In the genomic region with DNA sequence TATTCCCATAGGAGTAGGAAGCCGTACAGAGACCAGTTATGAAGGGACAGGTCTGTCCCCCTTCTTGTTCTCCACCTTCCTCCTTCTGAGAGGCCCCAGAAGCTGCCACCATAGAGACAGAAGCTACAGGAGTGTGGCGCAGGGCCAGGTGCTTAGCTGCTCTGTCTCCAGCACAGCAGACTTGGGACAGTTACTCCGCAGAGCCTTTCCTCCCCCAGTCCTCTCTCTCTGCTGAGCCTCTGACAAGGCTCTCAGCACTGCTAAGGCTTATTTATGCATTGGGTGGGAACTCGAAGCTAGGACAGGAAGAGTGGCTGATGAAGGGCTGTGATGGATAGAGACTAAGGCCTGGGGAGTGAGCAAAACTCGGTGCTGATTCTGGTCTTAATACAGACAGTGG, we compare ENCODE assay signal across 14 mouse cellular contexts. TPM values are rescaled to one million over a fixed set of nuclear protein-coding genes. Genes with fewer than 3 reads are reported as not detected.
A peak's percentile ranks its signal among the peaks of the same experiment; 100 is the strongest.
DNase-seq lines count a peak whose midpoint lies in the region; ATAC-seq and TF ChIP-seq lines count a peak whose summit lies in the region.
"Had no signal": no experiment of that assay in that cellular context is flagged by ENCODE, and none has a peak within 500 bp of the region (broad histone marks: within the 10 kb centered on the region; RNA-seq: fewer than 3 reads in every experiment).

No protein-coding gene starts in this region.

- no peak overlapping the region for H3K4me2 ChIP-seq in heart, embryonic 15.5 days
- H3K4me2 ChIP-seq: midbrain, embryonic 11.5 days; neural tube, embryonic 12.5 days had no signal

- peak; percentile 30 for DNase-seq in cerebellum, adult 11 months
- no peak for DNase-seq in cerebellum, postnatal 4 days (ENCODE audit: low spot score in 2 of 2)
- no peak for DNase-seq in heart, adult 8-10 months (ENCODE audit: low spot score)
- DNase-seq in layer of hippocampus, adult 2 months (ENCODE audit: low spot score in 2 of 2), result no peak
- no peak for DNase-seq in layer of hippocampus, postnatal 36 days
- peak; percentile 59 to 64 for DNase-seq in cerebellum, postnatal 36 days
- DNase-seq in spleen, postnatal 14 days (ENCODE audit: low spot score in 2 of 2), result no peak
- DNase-seq: liver, postnatal 0 days had no signal

- no peaks in the 10 kb centered on the region for H3K36me3 ChIP-seq in heart, embryonic 15.5 days
- H3K36me3 ChIP-seq: neural tube, embryonic 12.5 days had no signal

- H3K27me3 ChIP-seq in heart, embryonic 15.5 days, result no peaks in the 10 kb centered on the region

- ATAC-seq in heart, embryonic 15.5 days (replicated peaks; ENCODE audit: insufficient number of reproducible peaks, insufficient read depth, low FRiP score, low read depth), result no peak
- ATAC-seq: forebrain, embryonic 16.5 days; intestine, embryonic 16.5 days; liver, postnatal 0 days had no signal

- H3K27ac ChIP-seq in heart, embryonic 15.5 days, result peak overlapping the region; percentile 29; the same call in 1 of the 2 replicates
- 0 out of 2 replicates have a peak overlapping the region, but pooled peaks have one; percentile 4 for H3K27ac ChIP-seq in layer of hippocampus, adult 2 months
- H3K27ac ChIP-seq: neural tube, embryonic 12.5 days had no signal

- no peak overlapping the region for H3K4me3 ChIP-seq in heart, embryonic 15.5 days
- H3K4me3 ChIP-seq in layer of hippocampus, adult 2 months, result no peak overlapping the region
- H3K4me3 ChIP-seq: neural tube, embryonic 12.5 days had no signal

- 35% methylated on average over 5 of the region's 5 CpGs for WGBS in heart, embryonic 15.5 days

- peak overlapping the region; percentile 27; the same call in 1 of the 2 replicates for H3K9ac ChIP-seq in heart, embryonic 15.5 days
- H3K9ac ChIP-seq: liver, postnatal 0 days; neural tube, embryonic 12.5 days had no signal

- no peaks in the 10 kb centered on the region for H3K9me3 ChIP-seq in heart, embryonic 15.5 days (replicated peaks)
- H3K9me3 ChIP-seq: neural tube, embryonic 12.5 days had no signal

- no peak for TF ChIP-seq CTCF in layer of hippocampus, adult 2 months (conservative IDR thresholded peaks at IDR 0.05)

- peaks cover 78% of the 10 kb centered on the region for H3K4me1 ChIP-seq in heart, embryonic 15.5 days (replicated peaks)

RNA-seq across cellular contexts. Expression of a gene that starts 15.8 kb away (rescaled TPM):
- 14.0 and 17.4 TPM in 2 replicates for polyA plus RNA-seq in heart, embryonic 15.5 days (2015; fragmentation: Nextera tagmentation; extraction: Ambion mirVana)
- 10 to 100 TPM in 2 of 4 experiments, 1 to 10 TPM in 2; 9.6 to 10.9 (median 10.1) TPM for total RNA-seq in heart, adult 8-10 months (2022)
- 1 to 10 TPM; 2.1 to 3.1 TPM for total RNA-seq in layer of hippocampus, adult 2 months (2021)
- 1 to 10 TPM; 2.2 to 3.4 TPM for total RNA-seq in layer of hippocampus, postnatal 36 days (2021)
- total RNA-seq: granulocyte monocyte progenitor cell, adult 5-6 weeks had no signal

Comparison
In these comparisons a context has a peak if more than half of its experiments do, and no peak if none do; other contexts are left out.
1. DNase-seq: peak in cerebellum, adult 11 months (single experiment) and cerebellum, postnatal 36 days (2 of 2); none in cerebellum, postnatal 4 days (0 of 2), heart, adult 8-10 months (single experiment), layer of hippocampus, adult 2 months (0 of 2), layer of hippocampus, postnatal 36 days (0 of 2) and spleen, postnatal 14 days (0 of 2).